Mouse (Mus musculus) bone marrow macrophage, adult 2 months (primary cell): ENCODE measurements around the gene S100a11.

Source experiments
- CTCF ChIP-seq: IDR thresholded peaks from 2 replicates; pipeline ENCODE4 v1.5.1; 2012; ENCODE audit warnings: low read depth, mild to moderate bottlenecking, low read length, moderate library complexity
- POLR2A ChIP-seq: IDR thresholded peaks from 2 replicates; pipeline ENCODE4 v1.6.1; 2012; ENCODE audit warnings: mild to moderate bottlenecking, low read depth, low read length, borderline replicate concordance

- TF ChIP-seq POLR2A, result no peak
- no peak for TF ChIP-seq CTCF
Observed at GRCm38 (mm10) chr3:93509301-93509700, 11.0 kb upstream of the S100a11 start.
